Mouse (Mus musculus): ENCODE results near the gene Gm9972. TPM values are rescaled to one million over a fixed set of nuclear protein-coding genes. Genes with fewer than 3 reads are reported as not detected.

Gene Gm9972
- not detected for total RNA-seq (2021)

DNA sequence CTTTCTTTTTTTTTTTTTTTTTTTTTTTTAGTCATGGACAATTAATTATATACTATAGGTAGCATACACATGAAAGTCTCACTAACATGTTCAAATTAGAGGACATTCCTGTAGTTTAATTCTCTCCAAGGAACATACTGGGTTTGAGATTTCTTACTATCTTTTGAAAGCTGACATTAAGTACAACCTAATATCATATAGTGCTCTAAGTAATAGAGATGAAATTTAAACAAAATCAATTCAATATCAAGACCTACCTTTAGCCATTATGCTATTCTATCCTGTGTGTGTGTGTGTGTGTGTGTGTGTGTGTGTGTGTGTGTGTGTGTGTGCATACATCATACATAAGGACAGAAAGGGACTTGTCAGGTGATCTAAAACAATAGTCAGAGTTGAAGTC, at the start of gene Gm9972:
Gm9972 (plus strand) TSS at position 301 of the 400 bp plus-strand sequence.
- DNase-seq (ENCODE audit: extremely low spot score in 1 of 2, low spot score in 2 of 2), result no peak
- intact Hi-C loops (cut with DNase I), result no loop called here

- intact Hi-C loops (cut with DNase I), result loop anchor here (10.0 kb wide), 1 partner anchor 346 kb away; no protein-coding TSS in a partner anchor
- peak in 1 of 2 experiments; percentile 24 for DNase-seq (ENCODE audit: extremely low spot score in 1 of 2, low spot score in 2 of 2)
Measured at GRCm38 (mm10) chr11:42999188-42999587, 36.4 kb upstream of the Gm9972 start.

- DNase-seq (ENCODE audit: extremely low spot score in 1 of 2, low spot score in 2 of 2), result no peak
- intact Hi-C loops (cut with DNase I), result no loop called here
Measured at GRCm38 (mm10) chr11:43011941-43012340, 23.6 kb upstream of the Gm9972 start.

- DNase-seq (ENCODE audit: extremely low spot score in 1 of 2, low spot score in 2 of 2), result no peak
- intact Hi-C loops (cut with DNase I), result no loop called here
Measured at GRCm38 (mm10) chr11:43012980-43013379, 22.6 kb upstream of the Gm9972 start.

DNA sequence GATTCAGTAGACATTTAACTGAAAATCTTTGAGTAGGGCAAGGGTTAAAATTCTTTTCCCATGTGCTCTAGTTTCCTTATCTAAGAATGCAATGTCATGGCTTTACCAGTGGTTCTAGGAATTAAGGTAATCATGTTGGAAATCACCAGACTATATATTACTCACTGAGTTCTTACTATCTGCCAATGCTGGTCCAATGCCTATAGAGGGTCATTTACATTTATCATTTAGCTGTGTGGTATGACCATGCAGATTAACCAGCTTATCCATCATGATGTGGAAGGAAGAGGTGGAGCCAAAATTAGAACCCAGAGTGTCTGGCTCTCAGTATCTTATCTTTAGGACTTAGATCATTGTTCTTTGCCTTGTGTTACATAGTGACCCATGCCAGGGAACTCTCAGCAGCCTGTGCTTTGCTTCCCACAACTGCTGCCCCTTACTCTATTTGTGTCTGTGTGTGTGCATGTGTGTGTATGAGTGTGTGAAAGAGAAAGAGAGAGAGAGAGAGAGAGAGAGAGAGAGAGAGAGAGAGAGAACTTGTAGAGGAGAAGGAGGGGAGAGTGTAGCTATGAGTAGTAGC, 12.3 kb upstream of the Gm9972 start:
- intact Hi-C loops (cut with DNase I), result no loop called here

DNA sequence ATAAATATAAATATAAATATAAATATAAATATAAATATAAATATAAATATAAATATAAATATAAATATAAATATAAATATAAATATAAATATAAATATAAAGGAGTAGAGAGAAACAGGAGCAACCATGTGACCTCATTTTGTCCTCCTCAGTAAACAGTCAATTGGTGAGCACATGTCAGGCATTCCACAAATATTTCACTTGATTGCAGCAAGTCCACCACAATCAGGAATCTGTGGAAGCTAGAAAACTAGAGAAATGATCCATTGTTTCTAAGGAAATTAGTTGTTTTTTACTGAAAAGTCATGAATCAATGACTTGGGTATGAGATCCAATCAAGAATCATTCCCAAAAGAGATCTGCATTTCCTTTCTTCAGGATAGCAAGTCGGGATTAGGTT, 5.7 kb upstream of the Gm9972 start:
- no peak for DNase-seq (ENCODE audit: extremely low spot score in 1 of 2, low spot score in 2 of 2)
- intact Hi-C loops (cut with DNase I), result no loop called here

More for the DNA sequence above, 12.3 kb upstream of the Gm9972 start:
- DNase-seq (ENCODE audit: extremely low spot score in 1 of 2, low spot score in 2 of 2), result no peak

GRCm38 (mm10) chr11:43032141-43032540, 3.4 kb upstream of the Gm9972 start:
- intact Hi-C loops (cut with DNase I), result no loop called here
- DNase-seq (ENCODE audit: extremely low spot score in 1 of 2, low spot score in 2 of 2), result no peak

GRCm38 (mm10) chr11:43045871-43046548, 10.5 kb downstream of the Gm9972 start:
- intact Hi-C loops (cut with DNase I), result no loop called here
- DNase-seq (ENCODE audit: extremely low spot score in 1 of 2, low spot score in 2 of 2), result no peak

- intact Hi-C loops (cut with DNase I), result no loop called here
- no peak for DNase-seq (ENCODE audit: extremely low spot score in 1 of 2, low spot score in 2 of 2)
Measured at GRCm38 (mm10) chr11:43049363-43049762, 13.8 kb downstream of the Gm9972 start.

DNA sequence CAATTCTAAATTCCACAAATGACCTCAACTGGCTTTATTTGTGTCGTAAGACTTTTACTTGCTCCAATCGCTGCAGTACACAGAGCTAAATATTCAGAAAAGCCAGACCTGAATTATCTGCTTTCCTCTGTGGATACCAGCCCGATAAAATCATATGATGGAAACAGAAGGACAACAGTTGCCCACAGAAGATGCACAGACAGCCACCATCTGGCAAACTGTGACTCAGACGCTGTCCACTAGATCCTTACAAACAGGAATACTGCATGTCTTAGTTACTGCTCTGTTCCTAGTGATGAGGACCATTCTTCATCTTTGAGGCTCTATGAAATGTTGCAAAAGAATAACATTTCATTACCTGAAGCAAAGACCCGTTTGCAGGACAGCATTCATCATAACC, 19.4 kb downstream of the Gm9972 start:
- intact Hi-C loops (cut with DNase I), result no loop called here
- no peak for DNase-seq (ENCODE audit: extremely low spot score in 1 of 2, low spot score in 2 of 2)

GRCm38 (mm10) chr11:43059437-43059970, 24.0 kb downstream of the Gm9972 start:
- DNase-seq (ENCODE audit: extremely low spot score in 1 of 2, low spot score in 2 of 2), result peak in 1 of 2 experiments; percentile 18
- intact Hi-C loops (cut with DNase I), result no loop called here

DNA sequence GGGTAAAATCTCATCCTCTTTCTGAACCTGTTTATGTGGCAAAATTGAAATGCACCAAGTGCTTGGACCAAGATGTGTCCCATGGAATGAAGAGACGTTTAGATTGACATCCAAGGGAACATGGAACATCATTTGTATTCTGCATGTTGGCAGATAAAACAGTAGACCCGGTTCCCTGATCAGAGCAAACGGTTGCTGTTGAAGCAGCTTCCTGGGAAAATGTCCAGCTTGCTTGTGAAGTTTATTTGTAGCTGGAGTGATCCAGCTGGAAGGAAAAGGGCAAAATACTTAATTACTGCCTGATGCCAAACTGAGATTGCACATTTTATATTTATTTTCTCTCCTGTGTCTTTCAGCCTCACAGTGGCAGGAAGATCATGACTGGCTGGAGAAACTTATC, 26.7 kb downstream of the Gm9972 start:
- intact Hi-C loops (cut with DNase I), result no loop called here
- DNase-seq (ENCODE audit: extremely low spot score in 1 of 2, low spot score in 2 of 2), result peak in 1 of 2 experiments; percentile 36

DNA sequence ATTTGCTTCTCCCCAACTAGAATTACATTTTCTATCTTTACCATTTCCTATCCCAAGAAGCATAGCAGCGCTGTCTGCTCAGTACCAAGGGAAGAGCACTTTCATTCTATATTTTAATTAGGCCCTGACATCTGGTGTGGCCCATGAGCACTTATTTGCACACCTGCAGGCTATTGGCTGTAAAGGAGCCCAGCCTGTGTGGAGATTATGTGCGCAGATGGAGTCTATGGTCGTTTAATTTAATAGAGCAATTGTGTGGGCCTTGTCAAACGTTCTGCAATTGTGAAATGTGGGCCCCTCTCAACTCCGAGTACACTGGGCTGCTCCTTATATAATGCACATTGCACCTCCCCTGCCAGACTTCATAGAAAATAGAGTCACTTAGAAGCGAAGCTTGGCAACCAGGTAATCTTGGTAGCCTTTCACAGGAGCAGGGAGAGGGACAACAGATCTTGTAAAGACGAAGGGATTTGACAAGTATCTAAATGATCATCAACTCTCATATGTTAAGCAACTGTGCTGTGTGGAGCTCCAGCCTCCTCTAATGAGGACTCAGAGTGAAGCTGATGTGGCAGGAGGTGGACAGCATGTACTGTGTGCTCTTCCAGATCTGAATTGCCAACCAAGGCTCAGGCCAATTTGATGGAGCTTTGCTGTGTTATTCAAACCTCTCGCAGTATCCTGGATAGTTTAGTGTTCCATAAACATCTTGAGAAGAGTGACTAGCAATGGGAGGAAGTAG, 50.9 kb downstream of the Gm9972 start:
- no peak for DNase-seq (ENCODE audit: extremely low spot score in 1 of 2, low spot score in 2 of 2)
- intact Hi-C loops (cut with DNase I), result no loop called here

Other genes starting within 250 kb of the Gm9972 start
- 1 to 10 TPM; 1.1 to 1.6 TPM for gene Atp10b, start 114.1 kb downstream of the Gm9972 start, total RNA-seq (2021)